Mouse (Mus musculus): ENCODE data around the gene Ppp1r9b.

- TF ChIP-seq CTCF (IDR thresholded peaks at IDR 0.05; ENCODE audit: low read depth) (no peak), EP300 (optimal IDR thresholded peaks at IDR 0.05) (no peak)
Observed at GRCm38 (mm10) chr11:94996101-94996500, 5.3 kb downstream of the Ppp1r9b start.
